Mouse (Mus musculus) hematopoietic stem cell, adult 5-6 weeks (primary cell): Measurements from ENCODE around the gene Fam107a. TPM values are rescaled to one million over a fixed set of nuclear protein-coding genes. Genes with fewer than 3 reads are reported as not detected.

Experiments
- ATAC-seq, 2 experiments: fragments of 125-278 bp in 1 of 2; replicated peaks in 1 of 2; 2 replicates each; pipeline ENCODE4 v1.8.0; 2016 to 2017; ENCODE audit warnings: inconsistent platforms in 2 of 2, mild to moderate bottlenecking in 2 of 2, moderate number of reproducible peaks in 2 of 2, low read depth in 1 of 2, moderate TSS enrichment in 1 of 2; ENCODE audit not compliant: low FRiP score in 2 of 2, poor library complexity in 2 of 2, severe bottlenecking in 2 of 2, insufficient read depth in 1 of 2, low TSS enrichment in 1 of 2
- total RNA-seq: library from RNA; stranded (forward); fragments of 172-1452, 232-1000 nt; gene quantifications from 2 replicates; pipeline ENCODE4 v1.2.3, GENCODE M21; 2017

The Fam107a gene
- not detected in 2 replicates for total RNA-seq

- 0 out of 4 replicates have a peak, but pooled peaks have one; percentile 12 to 33 for ATAC-seq
Measured at GRCm38 (mm10) chr14:8317194-8318097, at the start of gene Fam107a. TSS of gene Fam107a (minus strand) at chr14:8318023.

- no peak for ATAC-seq
Measured at GRCm38 (mm10) chr14:8367121-8367520, 49.3 kb upstream of the Fam107a start.

- ATAC-seq, result no peak
Measured at GRCm38 (mm10) chr14:8365833-8366232, 48.0 kb upstream of the Fam107a start.

- peak in 1 of 2 experiments; percentile 47; a peak in 2 of 4 replicates for ATAC-seq
Measured at GRCm38 (mm10) chr14:8356836-8357235, 39.0 kb upstream of the Fam107a start.

GRCm38 (mm10) chr14:8355999-8356501, 38.2 kb upstream of the Fam107a start:
- ATAC-seq, result peak; percentile 84 to 86

- ATAC-seq, result peak; percentile 54 to 59; a peak in 3 of 4 replicates
Measured at GRCm38 (mm10) chr14:8348927-8349326, 31.1 kb upstream of the Fam107a start.

GRCm38 (mm10) chr14:8346255-8346997, 28.6 kb upstream of the Fam107a start:
- peak; percentile 50 to 63; a peak in 3 of 4 replicates for ATAC-seq

- ATAC-seq, result no peak
Measured at GRCm38 (mm10) chr14:8345566-8345965, 27.7 kb upstream of the Fam107a start.

GRCm38 (mm10) chr14:8342509-8343106, 24.8 kb upstream of the Fam107a start:
- no peak for ATAC-seq

- no peak for ATAC-seq
Measured at GRCm38 (mm10) chr14:8340226-8340625, 22.4 kb upstream of the Fam107a start.

GRCm38 (mm10) chr14:8335947-8336346, 18.1 kb upstream of the Fam107a start:
- no peak for ATAC-seq

GRCm38 (mm10) chr14:8334511-8334910, 16.7 kb upstream of the Fam107a start:
- ATAC-seq, result no peak

GRCm38 (mm10) chr14:8332314-8333252, 14.8 kb upstream of the Fam107a start:
- no peak for ATAC-seq

GRCm38 (mm10) chr14:8331307-8331905, 13.6 kb upstream of the Fam107a start:
- no peak for ATAC-seq

GRCm38 (mm10) chr14:8330390-8330789, 12.6 kb upstream of the Fam107a start:
- no peak for ATAC-seq

- ATAC-seq, result no peak
Measured at GRCm38 (mm10) chr14:8329552-8329951, 11.7 kb upstream of the Fam107a start.
